Mouse (Mus musculus): Measurements from ENCODE around the gene Gjc2.

The Gjc2 gene

GRCm38 (mm10) chr11:59182864-59183331 lies at the start of gene Gjc2:
TSS of gene Gjc2 (minus strand) at chr11:59183213.
- WGBS = 31% methylated on average over 3 of the region's 3 CpGs

GRCm38 (mm10) chr11:59232797-59233196 lies 49.8 kb upstream of the Gjc2 start:
- 72% methylated on average over 2 of the region's 2 CpGs for WGBS

GRCm38 (mm10) chr11:59230144-59230760 lies 47.2 kb upstream of the Gjc2 start:
- WGBS = 18% methylated on average over 7 of the region's 7 CpGs

GRCm38 (mm10) chr11:59228122-59228953 lies 45.3 kb upstream of the Gjc2 start, which contains the start of gene Arf1:
TSS of gene Arf1 (minus strand) at chr11:59228270.
- WGBS = 5% methylated on average over 59 of the region's 59 CpGs

- 1% methylated on average over 51 of the region's 51 CpGs for WGBS
Measured at GRCm38 (mm10) chr11:59227604-59228121, 44.6 kb upstream of the Gjc2 start.

DNA sequence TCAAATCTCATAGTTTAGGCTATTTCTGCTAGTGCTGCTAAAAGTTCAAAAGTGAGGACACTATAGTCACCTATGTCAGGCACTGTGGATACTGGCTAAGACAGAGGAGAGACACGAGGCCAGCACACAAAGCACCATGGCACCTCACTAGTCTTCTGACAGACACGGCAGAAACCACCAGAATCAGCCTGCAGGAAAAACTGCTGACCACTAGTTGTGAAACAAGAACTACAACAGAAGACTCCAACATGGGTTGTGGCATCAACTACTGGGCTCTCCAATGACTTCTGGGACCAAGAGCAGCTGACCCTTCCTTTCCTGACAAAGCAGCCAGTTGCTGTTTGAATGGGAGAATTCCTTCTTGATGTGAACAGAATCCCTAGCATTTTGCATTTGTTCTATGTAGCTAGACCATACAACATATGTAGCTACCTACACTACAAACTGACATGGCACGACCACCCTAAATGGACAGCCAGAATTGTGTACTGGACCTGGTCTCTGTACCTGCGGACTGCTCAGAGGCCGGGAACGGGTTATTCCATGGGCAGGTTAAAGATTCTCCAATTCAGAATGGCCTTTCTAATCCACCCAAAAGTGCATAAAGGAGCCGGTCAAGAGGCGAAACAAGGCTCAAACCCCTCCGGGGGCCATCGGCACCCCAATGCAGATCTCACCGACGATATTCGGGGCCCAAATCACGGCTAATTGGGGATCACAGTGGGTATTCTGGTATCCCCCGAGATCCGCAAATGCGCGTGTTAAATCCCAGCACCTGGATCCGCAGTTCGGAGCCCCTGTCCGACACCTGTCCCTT lies 44.0 kb upstream of the Gjc2 start:
- WGBS = 2% methylated on average over 21 of the region's 21 CpGs

GRCm38 (mm10) chr11:59226251-59226650 lies 43.2 kb upstream of the Gjc2 start:
- 17% methylated on average over 3 of the region's 3 CpGs for WGBS

DNA sequence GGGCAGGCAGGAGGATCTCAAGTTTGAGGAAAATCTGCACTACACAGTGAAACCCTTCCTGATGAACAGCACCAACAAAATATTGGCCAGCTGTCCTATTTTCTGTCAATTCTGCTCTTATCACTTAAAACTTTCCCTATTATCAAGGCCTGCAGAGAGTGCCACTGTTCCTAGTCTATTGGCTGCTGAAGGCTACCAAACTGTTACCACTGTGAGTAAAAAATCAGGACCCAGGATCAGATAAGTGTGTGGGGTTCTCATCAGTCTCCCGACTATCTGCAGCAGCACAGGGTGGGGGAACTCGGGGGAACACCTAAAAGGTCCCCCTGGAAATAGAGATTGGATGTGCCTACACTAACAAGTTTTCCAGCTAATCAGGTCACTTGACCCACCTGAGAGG lies 42.2 kb upstream of the Gjc2 start:
- WGBS = 47% methylated on average over 2 of the region's 2 CpGs

GRCm38 (mm10) chr11:59224470-59224869 lies 41.5 kb upstream of the Gjc2 start:
- WGBS = 39% methylated on average over 2 of the region's 2 CpGs

- WGBS = 77% methylated on average over 3 of the region's 3 CpGs
Measured at GRCm38 (mm10) chr11:59224025-59224424, 41.0 kb upstream of the Gjc2 start.

DNA sequence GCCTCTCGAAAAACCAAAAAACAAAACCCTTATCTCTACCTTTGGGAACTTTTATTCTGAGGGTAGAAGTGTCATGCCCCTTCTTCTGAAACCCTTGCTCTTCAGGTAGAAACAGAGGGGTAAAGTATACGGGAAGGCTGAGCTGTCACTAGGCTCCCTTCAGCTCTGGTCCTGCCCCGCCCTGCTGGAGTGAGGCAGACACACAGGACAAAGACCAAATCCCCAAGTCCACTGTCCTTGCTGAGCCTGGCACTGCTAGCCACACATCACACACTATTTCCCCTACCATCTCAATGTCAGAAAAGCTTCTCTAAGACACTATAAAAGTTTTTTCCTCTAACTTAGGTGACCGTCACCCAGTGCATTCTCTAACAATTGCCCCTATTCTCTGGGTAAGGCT lies 39.3 kb upstream of the Gjc2 start:
- WGBS = 78% methylated on average over 4 of the region's 4 CpGs

GRCm38 (mm10) chr11:59218389-59218998 lies 35.5 kb upstream of the Gjc2 start:
- WGBS = 73% methylated on average over 4 of the region's 4 CpGs

GRCm38 (mm10) chr11:59216955-59217354 lies 33.9 kb upstream of the Gjc2 start:
- 15% methylated on average over 3 of the region's 3 CpGs for WGBS

DNA sequence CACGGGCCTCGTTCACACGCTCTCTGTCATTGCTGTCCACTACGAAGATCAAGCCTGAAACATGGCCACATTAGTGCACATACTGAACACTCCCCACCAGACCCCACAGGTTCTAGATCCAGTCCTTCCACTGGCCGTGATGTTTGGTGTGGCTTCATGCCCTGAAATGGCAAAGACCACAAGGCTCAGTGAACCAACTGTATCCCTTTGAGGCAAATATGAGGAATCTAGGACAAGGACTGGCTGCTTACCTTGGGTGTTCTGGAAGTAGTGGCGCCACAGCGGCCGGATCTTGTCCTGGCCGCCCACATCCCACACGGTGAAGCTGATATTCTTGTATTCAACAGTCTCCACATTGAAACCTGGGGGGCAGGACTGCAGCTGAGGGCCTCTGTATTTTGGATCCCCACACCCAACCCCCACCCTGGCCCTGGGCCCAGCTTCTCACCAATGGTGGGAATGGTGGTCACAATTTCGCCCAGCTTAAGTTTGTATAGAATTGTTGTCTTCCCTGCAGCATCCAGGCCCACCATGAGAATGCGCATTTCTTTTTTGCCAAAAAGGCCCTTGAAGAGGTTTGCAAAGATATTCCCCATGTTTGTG lies 30.0 kb upstream of the Gjc2 start:
- 64% methylated on average over 12 of the region's 12 CpGs for WGBS

DNA sequence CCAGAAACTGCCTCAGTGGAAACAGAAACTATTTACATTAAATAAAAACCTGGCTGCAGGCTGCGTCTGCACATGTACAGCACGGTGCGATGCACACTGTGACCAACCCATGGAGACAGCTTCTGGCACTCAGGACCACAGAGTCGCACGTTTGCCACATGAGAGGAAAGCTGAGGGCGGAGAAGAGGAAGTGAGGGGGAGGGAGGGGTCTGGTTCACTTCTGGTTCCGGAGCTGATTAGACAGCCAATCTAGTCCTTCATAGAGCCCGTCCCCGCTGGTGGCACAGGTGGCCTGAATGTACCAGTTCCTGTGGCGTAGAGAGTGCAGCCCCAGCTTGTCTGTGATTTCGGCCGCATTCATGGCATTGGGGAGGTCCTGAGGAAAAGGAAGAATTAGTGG lies 29.3 kb upstream of the Gjc2 start:
- WGBS = 51% methylated on average over 12 of the region's 12 CpGs

DNA sequence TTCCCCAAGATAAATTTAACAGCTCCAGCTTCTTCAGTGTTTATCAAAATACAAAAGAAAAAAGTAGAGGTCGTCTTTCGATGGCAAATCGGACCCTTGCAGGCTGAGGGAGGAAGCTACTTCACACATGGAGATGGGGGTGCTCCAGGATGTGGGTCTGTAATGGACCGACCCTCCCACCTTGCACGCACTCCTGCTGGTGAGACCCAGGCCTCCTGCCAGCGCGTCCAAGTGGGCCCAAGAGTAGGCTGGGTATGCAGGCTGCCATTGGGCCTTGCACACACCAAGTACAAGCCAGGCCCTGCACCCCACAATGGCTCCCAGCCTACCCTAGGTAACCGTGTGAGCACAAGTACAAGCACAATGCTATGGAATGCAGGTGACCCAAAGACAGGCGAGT lies 28.5 kb upstream of the Gjc2 start:
- WGBS = 73% methylated on average over 9 of the region's 9 CpGs

- WGBS = 56% methylated on average over 4 of the region's 4 CpGs
Measured at GRCm38 (mm10) chr11:59210020-59210419, 27.0 kb upstream of the Gjc2 start.

DNA sequence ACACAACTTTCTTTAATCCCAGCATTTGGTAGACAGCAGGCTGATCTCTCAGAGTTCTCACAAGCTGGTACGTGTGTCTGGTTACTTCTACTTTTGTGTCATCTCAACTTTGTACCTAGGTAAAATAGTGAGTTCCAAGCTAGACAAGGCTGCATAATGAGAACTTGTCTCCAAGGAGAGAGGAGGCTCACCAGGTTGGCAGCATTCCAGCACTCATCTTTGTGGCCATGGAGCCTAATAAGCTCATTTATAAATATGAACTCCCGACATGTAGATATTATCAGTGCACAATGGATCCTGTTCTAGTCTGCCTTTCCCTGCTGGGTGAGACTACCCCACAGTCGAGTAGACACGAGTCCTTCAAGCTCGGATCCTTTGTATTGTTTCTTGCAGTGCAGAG lies 26.6 kb upstream of the Gjc2 start:
- WGBS = 38% methylated on average over 5 of the region's 5 CpGs

DNA sequence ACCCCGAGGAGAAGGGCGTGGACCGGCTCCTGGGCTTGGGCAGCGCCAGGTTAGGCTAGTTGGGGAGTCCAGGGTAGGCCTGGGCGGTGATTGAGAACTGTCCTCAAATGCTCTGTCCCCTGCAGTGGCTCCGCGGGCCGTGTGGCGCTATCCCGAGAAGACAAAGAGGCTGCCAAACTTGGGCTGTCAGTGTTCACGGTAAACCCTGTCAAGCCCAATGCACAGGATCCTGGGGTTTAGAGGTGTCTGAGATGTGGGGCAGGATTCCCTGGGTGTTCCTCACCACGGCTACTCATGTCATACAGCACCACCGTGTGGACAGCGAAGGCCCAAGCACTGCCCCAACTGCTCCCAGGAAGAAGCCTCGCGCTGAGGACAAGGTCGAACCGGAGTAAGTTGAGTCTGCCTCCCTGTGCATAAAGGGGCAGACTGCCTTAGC lies 26.0 kb upstream of the Gjc2 start:
- 7% methylated on average over 18 of the region's 18 CpGs for WGBS

- WGBS = under 1% methylated on average over 67 of the region's 67 CpGs
Measured at GRCm38 (mm10) chr11:59208153-59208831, 25.3 kb upstream of the Gjc2 start, which contains the start of gene 2310033P09Rik. TSS of gene 2310033P09Rik (plus strand) at chr11:59208321.

Data from cerebral cortex, adult 2 months (tissue).